Mouse (Mus musculus) right cerebral cortex, postnatal 36 days (tissue): ENCODE results near the gene Gfpt1.
"Not testable (repeated sequence)": the region's sequence is repeated elsewhere in the genome, so short reads cannot be mapped to it uniquely, and the experiment has no call there.

Experiments used
- DNase-seq, 2 experiments: peaks; one replicate each; pipeline ENCODE4 v3.0.0; 2022; ENCODE audit warnings: low spot score in 2 of 2, mixed read lengths in 1 of 2

Gfpt1 gene

DNA sequence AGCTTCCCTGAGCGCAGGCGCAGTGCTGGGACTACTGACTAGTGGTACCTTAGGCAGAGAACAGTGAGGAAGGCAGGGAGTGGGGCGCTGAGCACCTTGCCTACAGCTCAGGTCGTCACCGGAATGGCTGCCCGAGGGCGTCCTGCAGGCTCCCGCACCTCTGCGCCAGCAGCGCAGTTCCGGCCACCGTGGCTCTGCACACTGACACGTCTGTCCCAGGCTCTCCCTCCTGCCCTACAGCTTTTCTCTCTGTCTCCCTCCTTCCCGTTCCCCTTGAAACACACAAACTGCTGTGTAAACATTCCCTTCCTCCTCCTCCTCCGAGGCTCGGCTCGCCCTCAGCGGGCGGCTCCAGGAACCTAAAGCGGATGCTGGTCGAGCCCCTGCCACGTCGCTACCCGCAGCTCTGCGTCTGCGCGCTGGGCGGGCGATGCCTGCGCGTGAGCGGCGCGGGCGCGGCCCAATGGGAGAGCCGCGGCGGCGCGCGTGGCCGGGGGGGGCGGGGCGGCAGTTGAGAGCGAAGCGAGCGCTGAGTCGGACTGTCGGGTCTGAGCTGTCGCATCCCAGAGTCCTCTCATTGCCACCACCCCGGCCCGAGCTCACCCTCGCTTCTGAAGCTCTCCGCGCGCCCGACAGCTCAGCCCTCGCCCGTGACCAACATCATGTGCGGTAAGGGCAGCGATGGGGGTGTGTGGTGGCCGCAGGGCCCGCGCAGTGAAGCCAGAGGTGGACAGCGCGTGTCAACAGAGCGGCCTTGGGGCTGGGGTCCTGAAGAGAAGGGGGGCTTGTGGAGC, at the start of gene Gfpt1:
Gene Gfpt1 (plus strand): TSS at position 510 of the 794 bp plus-strand sequence.
- DNase-seq, result peak; percentile 93 to 94

GRCm38 (mm10) chr6:86994254-86994653, 48.4 kb upstream of the Gfpt1 start:
- DNase-seq, result no peak

DNA sequence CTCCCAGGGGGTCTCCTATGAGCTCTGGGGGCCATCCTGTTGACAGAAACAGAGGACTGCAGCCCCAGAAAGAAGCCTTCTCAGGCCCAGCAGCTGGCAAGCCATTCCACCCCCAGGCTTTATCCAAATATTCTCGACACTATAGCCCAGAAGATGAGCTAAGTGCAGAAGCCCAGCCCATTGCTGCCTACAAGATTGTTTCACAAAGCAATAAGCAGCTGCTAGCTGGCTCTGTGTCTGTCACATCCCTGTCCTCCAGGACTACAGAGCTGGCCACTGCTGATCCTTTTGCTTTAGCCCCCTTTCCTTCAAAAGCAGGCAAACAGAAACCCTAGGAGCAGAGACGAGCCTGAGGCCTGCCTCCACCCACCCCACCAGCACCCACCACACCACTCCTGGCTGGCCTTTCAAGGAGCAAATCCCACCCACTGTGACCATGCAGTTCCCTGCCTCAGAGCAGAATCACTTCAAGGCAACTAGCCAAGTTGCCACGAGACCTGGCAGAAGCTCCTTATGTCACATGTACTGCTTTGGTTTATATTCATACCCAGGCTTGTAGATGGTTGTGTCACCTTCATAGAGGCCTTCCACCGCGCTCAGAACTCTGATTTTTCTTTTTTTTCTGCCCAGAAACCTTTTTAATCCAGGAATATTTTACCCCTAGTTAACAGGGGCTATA, 45.9 kb upstream of the Gfpt1 start:
- DNase-seq, result peak; percentile 38 to 39

DNA sequence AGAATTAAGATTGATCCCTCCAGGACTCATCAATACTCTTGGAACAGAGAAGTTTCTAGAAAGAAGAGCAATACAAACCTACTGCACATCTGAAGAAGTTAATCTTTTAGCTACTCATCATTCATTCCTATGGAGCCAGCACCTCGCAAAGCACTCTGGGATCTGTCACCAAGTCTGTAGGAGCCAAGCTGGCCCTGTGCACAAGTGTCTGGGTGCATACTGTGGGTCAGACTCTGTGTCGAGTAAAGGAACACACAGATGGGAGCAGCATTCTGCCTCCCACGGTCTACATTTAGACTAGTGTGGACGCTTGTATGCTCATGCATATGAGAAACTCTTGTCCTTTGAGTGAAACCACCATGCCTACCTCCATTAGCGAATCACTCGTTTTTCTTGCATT, 45.3 kb upstream of the Gfpt1 start:
- no peak for DNase-seq

GRCm38 (mm10) chr6:87001995-87002394, 40.7 kb upstream of the Gfpt1 start:
- DNase-seq, result no peak

GRCm38 (mm10) chr6:87002521-87003055, 40.1 kb upstream of the Gfpt1 start:
- peak; percentile 65 to 74 for DNase-seq

DNA sequence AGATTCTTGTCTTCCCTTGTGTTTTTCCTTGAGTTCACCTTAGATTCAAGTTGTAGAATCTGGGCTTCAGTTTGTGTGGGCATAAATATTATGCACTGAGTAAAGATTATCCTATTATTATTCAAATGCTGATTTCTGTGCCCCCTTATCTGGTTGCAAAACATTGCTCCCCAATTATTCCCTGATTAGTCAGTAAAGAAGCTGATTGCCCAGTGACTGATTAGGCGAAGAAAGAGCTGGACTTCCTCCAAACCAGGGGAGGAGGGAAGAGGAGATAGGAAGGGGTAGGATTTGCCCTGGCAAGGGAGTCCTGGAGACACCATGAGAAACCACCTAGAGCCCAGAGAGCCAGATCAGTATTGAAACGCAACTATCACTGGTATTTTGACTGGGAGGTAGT, 38.5 kb upstream of the Gfpt1 start:
- no peak for DNase-seq

GRCm38 (mm10) chr6:87005577-87005976, 37.1 kb upstream of the Gfpt1 start:
- DNase-seq, result no peak

- DNase-seq, result no peak
Measured at GRCm38 (mm10) chr6:87008887-87009286, 33.8 kb upstream of the Gfpt1 start, which contains the start of gene Nfu1. Nfu1 (plus strand) TSS chr6:87009236.

DNA sequence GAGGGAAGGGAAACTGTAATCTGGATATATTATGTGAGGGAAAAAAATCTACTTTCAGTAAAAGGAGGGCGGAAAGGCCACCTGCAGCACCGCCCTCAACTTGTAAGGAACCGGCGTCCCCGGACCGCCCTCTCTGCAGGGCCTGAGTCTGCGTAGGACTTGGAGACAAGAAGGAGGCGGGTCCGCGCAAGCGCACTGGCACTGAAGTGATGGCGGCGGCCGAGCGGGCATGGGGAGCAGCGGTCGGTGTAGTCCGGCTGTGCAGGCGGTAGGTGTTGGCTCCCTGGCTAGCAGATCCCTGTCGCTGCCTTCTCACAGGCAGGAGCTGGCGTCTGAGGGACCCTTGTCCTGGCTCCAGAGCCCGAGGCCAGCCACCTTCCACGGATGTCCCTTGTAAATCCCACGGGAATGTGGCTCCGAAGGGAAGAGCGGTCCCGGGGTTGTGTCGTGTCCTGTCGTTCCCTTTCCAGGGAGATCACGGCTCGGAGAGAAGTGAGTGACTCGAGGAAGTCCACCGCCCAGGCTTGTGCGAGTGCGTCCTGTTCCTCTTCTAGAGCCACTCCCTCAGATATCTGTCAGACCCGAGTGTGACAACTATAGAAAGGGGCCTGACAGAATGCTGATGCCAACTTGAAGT, 32.8 kb upstream of the Gfpt1 start:
- peak; percentile 90 to 92 for DNase-seq

DNA sequence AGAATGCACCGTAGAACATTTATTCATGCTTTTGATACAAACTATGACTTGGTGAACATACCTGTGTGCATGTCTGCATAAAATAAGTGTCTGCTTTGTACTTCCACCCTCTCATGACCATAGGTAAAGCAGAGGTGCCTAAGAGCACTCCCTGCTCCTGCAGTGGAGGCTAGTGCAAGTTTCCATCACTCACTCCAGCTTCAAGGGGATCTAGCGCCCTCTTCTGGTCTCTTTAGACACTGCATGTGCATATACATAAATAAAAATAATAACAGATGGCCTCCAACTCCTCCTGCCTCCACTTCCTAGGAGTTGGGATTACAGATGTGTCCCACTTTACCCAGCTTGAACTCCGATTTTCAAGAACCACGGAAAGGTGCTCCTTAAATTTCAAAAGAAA, 25.7 kb upstream of the Gfpt1 start:
- DNase-seq, result no peak

GRCm38 (mm10) chr6:87018874-87019273, 23.8 kb upstream of the Gfpt1 start:
- no peak for DNase-seq

DNA sequence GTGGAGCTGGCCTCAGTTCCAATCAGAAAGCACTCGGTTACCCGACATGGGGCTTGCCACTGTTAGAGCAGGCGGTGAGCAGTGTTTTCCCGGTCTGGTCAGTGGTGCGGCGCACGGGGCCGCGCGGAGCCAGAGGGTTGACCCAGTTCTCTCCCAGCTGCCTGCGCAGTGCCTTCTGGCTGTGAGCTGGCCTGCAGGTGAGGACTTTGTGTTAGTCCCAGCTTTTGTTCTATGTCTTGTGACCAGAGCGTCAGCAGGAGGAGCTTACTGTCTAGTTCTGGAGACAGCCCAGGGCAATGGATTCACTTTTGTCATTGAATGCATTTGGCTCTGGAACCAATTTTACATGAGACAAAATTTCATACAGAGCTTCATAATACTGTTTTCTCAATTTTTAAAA, 20.9 kb upstream of the Gfpt1 start:
- DNase-seq, result no peak

GRCm38 (mm10) chr6:87026980-87027379, 15.7 kb upstream of the Gfpt1 start:
- DNase-seq, result no peak

GRCm38 (mm10) chr6:87028881-87029280, 13.8 kb upstream of the Gfpt1 start:
- no peak for DNase-seq

DNA sequence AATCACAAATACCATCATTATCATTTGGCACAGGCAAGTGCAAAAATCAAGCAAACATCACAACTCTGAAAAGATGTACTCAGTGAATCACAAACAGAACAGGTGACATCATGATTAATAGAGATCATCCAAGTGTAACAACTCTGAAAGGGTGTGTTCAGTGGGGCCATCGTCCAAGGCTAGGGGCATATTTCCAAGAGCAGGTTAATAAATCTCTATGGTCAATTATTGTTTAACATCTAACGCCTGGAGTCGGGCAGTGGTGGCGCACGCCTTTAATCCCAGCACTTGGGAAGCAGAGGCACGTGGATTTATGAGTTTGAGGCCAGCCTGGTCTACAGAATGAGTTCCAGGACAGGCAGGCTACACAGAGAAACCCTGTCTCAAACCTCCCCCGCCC, 11.3 kb upstream of the Gfpt1 start:
- not testable (repeated sequence) for DNase-seq

GRCm38 (mm10) chr6:87032401-87032800, 10.2 kb upstream of the Gfpt1 start:
- no peak for DNase-seq

- no peak for DNase-seq
Measured at GRCm38 (mm10) chr6:87034395-87034794, 8.3 kb upstream of the Gfpt1 start.

DNA sequence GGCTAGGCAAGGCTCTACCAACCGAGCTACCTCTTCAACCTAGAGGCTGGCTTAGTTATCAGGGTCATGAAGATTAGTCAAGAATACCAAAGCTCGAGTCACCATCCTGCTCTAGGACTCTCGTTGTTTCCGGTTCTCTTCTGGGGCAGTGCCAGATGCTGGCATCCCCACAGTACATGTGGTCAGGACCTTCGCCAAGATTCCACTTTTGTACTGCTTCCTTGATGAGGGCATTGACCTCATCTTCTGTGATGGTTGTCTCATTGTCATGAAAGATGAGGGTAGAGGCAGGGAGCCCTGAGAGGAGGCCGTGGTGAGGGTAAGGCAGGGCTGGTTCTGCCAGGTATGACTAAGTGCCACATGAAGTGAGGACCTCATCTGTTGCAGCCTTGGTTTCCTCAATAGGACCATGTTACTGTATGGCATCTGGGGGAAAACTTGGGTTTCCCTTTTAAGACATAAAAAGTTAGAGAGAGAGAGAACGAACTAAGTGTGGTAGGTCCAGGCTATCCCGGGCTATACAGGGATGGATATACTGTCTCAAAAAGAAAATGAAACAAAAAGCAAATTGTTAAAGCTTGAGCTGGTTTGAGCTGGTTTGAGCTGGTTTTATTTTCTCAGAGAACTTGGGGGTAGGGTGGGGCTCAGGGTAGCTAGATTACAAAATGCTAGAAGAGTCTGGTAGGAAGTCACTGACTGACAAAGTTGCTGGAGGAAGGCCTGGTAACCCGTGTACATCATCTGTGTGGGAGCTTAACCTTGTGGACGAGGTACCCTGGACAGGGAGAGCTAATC, 4.6 kb upstream of the Gfpt1 start:
- DNase-seq, result no peak

DNA sequence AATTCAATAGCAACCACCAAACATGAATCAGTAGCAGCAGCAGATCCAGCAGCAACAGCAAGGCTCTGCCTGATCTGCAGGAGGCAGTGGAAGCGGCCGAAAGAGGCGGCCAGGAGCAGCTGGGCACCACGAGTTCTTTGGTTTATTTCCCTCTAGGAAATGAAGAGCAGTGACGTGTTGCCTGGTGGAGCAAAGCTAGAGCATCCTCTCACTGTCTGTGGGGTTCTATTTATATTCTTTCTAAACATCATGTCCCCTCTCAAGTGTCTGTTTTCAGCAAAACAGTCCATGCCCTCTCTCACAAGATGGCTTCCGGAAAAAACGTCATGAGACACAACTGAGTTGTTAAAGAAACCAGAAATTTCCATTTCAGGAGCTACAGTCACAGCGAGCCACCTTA, 3.5 kb upstream of the Gfpt1 start:
- DNase-seq, result no peak

GRCm38 (mm10) chr6:87040971-87041370, 1.7 kb upstream of the Gfpt1 start:
- no peak for DNase-seq

- no peak for DNase-seq
Measured at GRCm38 (mm10) chr6:87041431-87041830, 1.2 kb upstream of the Gfpt1 start.
